Mouse (Mus musculus): Measurements from ENCODE around the gene Cdc123. TPM values are rescaled to one million over a fixed set of nuclear protein-coding genes. Genes with fewer than 3 reads are reported as not detected.

Gene Cdc123
- 297 and 303 TPM in 2 replicates for polyA plus RNA-seq (2015; fragmentation: Nextera tagmentation; extraction: Ambion mirVana)

DNA sequence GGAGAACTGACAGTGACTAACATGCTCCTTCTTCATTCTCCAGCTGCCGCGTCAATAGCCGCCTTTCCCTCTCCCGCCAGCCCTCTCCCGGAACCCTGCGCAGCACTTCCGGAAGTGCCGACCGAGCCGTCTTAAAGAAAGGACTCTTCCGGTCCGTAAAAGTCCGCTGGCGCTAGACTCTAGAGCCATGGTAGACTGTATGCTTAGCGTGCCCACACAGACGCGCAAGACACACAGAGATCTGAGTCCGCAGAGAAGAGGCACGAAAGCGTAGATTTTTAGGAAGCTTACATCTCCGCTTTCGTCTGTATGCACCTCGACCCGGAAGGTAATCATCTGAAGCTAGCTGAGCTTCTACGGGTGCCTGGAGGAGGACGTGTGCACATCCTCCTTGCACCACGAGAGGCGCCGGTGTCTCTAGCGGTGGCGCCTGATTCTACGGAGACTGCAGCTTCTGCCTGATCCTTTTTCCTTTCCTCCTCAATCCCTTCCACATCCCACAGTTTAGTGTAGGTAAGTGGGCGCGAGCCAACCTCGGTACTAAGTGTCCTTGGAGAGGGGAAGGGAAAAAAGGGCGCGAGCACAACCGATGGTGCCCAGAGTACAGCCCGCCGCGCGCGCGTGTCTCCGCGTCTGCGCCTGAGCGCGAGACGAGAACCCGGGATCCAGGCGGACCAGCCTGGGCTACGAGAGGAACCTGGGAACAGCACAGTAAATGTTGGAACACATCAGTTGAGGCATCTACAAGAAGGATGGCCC lies at the start of gene Cdc123, which contains the start of gene Nudt5:
Cdc123 (minus strand) TSS at position 292 of the 759 bp plus-strand sequence.
Nudt5 (plus strand) TSS at position 147 of the 759 bp plus-strand sequence.
- ATAC-seq (ENCODE audit: low FRiP score, low TSS enrichment): peak; percentile 98
- Histone ChIP-seq H3K4me2 (replicated peaks; ENCODE audit: low read depth, low read length) (peak within 1 kb of the TSS; percentile 59), H3K9me3 (ENCODE audit: low read length) (no peaks in the 10 kb centered on the region), H3K4me3 (ENCODE audit: low read length) (peak within 1 kb of the TSS; percentile 94), H3K4me1 (ENCODE audit: insufficient read depth, low read length) (peaks cover 16% of the 10 kb centered on the region; the same call in 1 of the 2 replicates), H3K9ac (replicated peaks; ENCODE audit: low read length) (peak within 1 kb of the TSS; percentile 91), H3K36me3 (ENCODE audit: insufficient read depth, low read length) (peaks cover 22% of the 10 kb centered on the region), H3K27me3 (ENCODE audit: insufficient read depth, low read length) (no peaks in the 10 kb centered on the region), H3K27ac (ENCODE audit: low read length) (peak within 1 kb of the TSS; percentile 92)
- under 1% methylated on average over 53 of the region's 53 CpGs for WGBS

DNA sequence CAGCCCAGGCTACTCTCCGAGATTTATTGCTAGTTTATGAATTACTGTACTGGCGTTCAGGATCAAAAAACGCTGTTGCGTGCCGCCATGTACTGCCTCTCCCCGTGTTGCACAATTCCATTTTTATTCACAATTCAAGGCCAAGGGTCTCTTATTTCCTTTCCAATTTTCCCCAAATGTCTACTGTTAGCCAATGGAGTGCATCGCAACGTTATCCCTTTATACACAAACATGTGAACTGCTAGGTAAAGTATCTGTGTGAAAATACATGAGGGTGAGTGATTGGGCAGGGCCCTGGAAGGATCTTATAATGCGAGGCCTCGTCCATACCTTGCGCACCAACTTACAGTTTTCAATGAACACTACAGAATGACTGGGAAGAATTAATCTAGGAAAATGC lies 49.3 kb upstream of the Cdc123 start:
- Histone ChIP-seq H3K9ac (replicated peaks; ENCODE audit: low read length) (peak overlapping the region; percentile 95), H3K36me3 (ENCODE audit: insufficient read depth, low read length) (peaks cover 12% of the 10 kb centered on the region), H3K4me3 (ENCODE audit: low read length) (peak overlapping the region; percentile 91), H3K27ac (ENCODE audit: low read length) (no peak overlapping the region), H3K9me3 (ENCODE audit: low read length) (no peaks in the 10 kb centered on the region), H3K4me1 (ENCODE audit: insufficient read depth, low read length) (peaks cover 10% of the 10 kb centered on the region), H3K4me2 (replicated peaks; ENCODE audit: low read depth, low read length) (peak overlapping the region; percentile 53), H3K27me3 (ENCODE audit: insufficient read depth, low read length) (no peaks in the 10 kb centered on the region)
- no peak for ATAC-seq (ENCODE audit: low FRiP score, low TSS enrichment)
- WGBS: 20% methylated on average over 11 of the region's 11 CpGs

DNA sequence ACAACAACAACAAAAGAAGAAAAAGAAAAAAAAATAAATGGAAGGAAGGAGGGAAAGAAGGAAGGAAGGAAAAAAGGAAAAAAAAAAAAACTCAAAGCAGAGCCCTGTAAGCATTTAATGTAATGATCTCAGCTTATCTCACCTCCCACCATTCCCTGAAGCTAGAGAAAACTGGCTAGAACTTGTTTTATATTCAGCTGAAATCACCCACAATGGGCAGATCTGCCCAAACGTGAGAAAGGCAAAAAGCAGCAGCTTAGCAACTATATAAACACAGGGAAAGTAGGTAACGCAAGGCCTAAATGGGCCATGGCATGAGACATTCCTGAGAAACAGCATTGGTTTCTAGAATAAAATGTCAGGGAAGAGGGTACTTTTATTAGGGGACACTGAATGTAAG lies 44.4 kb upstream of the Cdc123 start:
- H3K4me2 ChIP-seq (replicated peaks; ENCODE audit: low read depth, low read length): no peak overlapping the region
- WGBS: 65% methylated on average over 2 of the region's 2 CpGs
- ATAC-seq (ENCODE audit: low FRiP score, low TSS enrichment): no peak
- no peak overlapping the region for H3K27ac ChIP-seq (ENCODE audit: low read length)
- peaks cover 38% of the 10 kb centered on the region for H3K36me3 ChIP-seq (ENCODE audit: insufficient read depth, low read length)
- H3K9ac ChIP-seq (replicated peaks; ENCODE audit: low read length): no peak overlapping the region
- no peaks in the 10 kb centered on the region for H3K9me3 ChIP-seq (ENCODE audit: low read length)
- H3K4me1 ChIP-seq (ENCODE audit: insufficient read depth, low read length): peaks cover 6% of the 10 kb centered on the region; the same call in 1 of the 2 replicates
- H3K27me3 ChIP-seq (ENCODE audit: insufficient read depth, low read length): no peaks in the 10 kb centered on the region
- H3K4me3 ChIP-seq (ENCODE audit: low read length): no peak overlapping the region

GRCm38 (mm10) chr2:5888865-5889264 lies 43.9 kb upstream of the Cdc123 start:
- no peak for ATAC-seq (ENCODE audit: low FRiP score, low TSS enrichment)
- H3K27ac ChIP-seq (ENCODE audit: low read length): no peak overlapping the region
- peaks cover 41% of the 10 kb centered on the region for H3K36me3 ChIP-seq (ENCODE audit: insufficient read depth, low read length)
- no peaks in the 10 kb centered on the region for H3K27me3 ChIP-seq (ENCODE audit: insufficient read depth, low read length)
- no peak overlapping the region for H3K4me3 ChIP-seq (ENCODE audit: low read length)
- H3K9me3 ChIP-seq (ENCODE audit: low read length): no peaks in the 10 kb centered on the region
- no peak overlapping the region for H3K4me2 ChIP-seq (replicated peaks; ENCODE audit: low read depth, low read length)
- WGBS: 85% methylated on average over 5 of the region's 5 CpGs
- peaks cover 4% of the 10 kb centered on the region; the same call in 1 of the 2 replicates for H3K4me1 ChIP-seq (ENCODE audit: insufficient read depth, low read length)
- no peak overlapping the region for H3K9ac ChIP-seq (replicated peaks; ENCODE audit: low read length)

- H3K27me3 ChIP-seq (ENCODE audit: insufficient read depth, low read length): no peaks in the 10 kb centered on the region
- no peak overlapping the region for H3K4me2 ChIP-seq (replicated peaks; ENCODE audit: low read depth, low read length)
- H3K4me1 ChIP-seq (ENCODE audit: insufficient read depth, low read length): no peaks in the 10 kb centered on the region
- H3K27ac ChIP-seq (ENCODE audit: low read length): no peak overlapping the region
- H3K9ac ChIP-seq (replicated peaks; ENCODE audit: low read length): no peak overlapping the region
- WGBS: 81% methylated on average over 3 of the region's 3 CpGs
- H3K36me3 ChIP-seq (ENCODE audit: insufficient read depth, low read length): peaks cover 64% of the 10 kb centered on the region
- ATAC-seq (ENCODE audit: low FRiP score, low TSS enrichment): no peak
- H3K4me3 ChIP-seq (ENCODE audit: low read length): no peak overlapping the region
- no peaks in the 10 kb centered on the region for H3K9me3 ChIP-seq (ENCODE audit: low read length)
Measured at GRCm38 (mm10) chr2:5877446-5877845, 32.5 kb upstream of the Cdc123 start.

DNA sequence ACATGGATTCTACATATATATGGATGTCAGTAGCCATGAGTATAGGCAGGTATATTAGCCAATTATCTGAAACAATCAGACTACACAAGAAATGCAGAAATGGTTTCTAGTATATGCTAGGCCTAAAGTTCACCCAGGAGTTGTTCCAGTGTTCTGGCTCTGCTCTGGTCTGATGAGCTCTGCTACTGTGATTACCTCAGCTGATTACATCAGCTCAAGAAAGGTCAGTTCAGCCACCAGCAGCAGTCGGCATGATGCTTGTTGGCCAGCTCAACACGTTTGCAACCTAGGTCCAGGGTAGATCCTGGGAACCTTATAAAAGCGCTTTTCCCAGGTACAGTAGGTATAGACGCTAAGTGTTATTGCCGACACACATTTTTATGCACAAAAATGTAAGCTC lies 24.8 kb upstream of the Cdc123 start:
- peaks cover 64% of the 10 kb centered on the region for H3K36me3 ChIP-seq (ENCODE audit: insufficient read depth, low read length)
- H3K9ac ChIP-seq (replicated peaks; ENCODE audit: low read length): no peak overlapping the region
- no peak overlapping the region for H3K4me3 ChIP-seq (ENCODE audit: low read length)
- no peak overlapping the region for H3K4me2 ChIP-seq (replicated peaks; ENCODE audit: low read depth, low read length)
- no peak for ATAC-seq (ENCODE audit: low FRiP score, low TSS enrichment)
- H3K4me1 ChIP-seq (ENCODE audit: insufficient read depth, low read length): no peaks in the 10 kb centered on the region
- no peaks in the 10 kb centered on the region for H3K27me3 ChIP-seq (ENCODE audit: insufficient read depth, low read length)
- 88% methylated on average over 5 of the region's 5 CpGs for WGBS
- no peak overlapping the region for H3K27ac ChIP-seq (ENCODE audit: low read length)
- no peaks in the 10 kb centered on the region for H3K9me3 ChIP-seq (ENCODE audit: low read length)

DNA sequence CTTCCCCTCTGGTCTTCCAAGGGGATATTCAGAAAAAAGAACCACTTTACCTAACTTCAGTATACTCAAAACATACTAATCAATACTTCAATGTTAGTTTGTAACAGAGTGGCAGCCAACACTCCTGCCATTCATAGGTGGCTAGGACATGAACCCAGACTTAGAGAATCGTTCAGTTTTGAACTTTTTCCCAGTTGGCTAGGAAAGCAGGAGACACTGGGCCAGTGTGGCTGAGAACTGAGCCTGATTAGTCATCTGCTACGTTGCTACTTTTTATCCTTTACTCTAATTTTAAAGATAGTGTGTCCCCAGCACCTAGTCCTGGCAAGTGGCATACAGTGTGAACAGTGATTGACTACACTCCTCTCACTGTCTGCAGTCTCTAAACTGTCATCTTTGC lies 22.7 kb upstream of the Cdc123 start:
- WGBS: 89% methylated on average over 2 of the region's 2 CpGs
- peaks cover 53% of the 10 kb centered on the region for H3K36me3 ChIP-seq (ENCODE audit: insufficient read depth, low read length)
- H3K4me2 ChIP-seq (replicated peaks; ENCODE audit: low read depth, low read length): no peak overlapping the region
- H3K9ac ChIP-seq (replicated peaks; ENCODE audit: low read length): no peak overlapping the region
- H3K9me3 ChIP-seq (ENCODE audit: low read length): no peaks in the 10 kb centered on the region
- H3K4me1 ChIP-seq (ENCODE audit: insufficient read depth, low read length): no peaks in the 10 kb centered on the region
- no peak overlapping the region for H3K4me3 ChIP-seq (ENCODE audit: low read length)
- H3K27ac ChIP-seq (ENCODE audit: low read length): no peak overlapping the region
- ATAC-seq (ENCODE audit: low FRiP score, low TSS enrichment): no peak
- no peaks in the 10 kb centered on the region for H3K27me3 ChIP-seq (ENCODE audit: insufficient read depth, low read length)

DNA sequence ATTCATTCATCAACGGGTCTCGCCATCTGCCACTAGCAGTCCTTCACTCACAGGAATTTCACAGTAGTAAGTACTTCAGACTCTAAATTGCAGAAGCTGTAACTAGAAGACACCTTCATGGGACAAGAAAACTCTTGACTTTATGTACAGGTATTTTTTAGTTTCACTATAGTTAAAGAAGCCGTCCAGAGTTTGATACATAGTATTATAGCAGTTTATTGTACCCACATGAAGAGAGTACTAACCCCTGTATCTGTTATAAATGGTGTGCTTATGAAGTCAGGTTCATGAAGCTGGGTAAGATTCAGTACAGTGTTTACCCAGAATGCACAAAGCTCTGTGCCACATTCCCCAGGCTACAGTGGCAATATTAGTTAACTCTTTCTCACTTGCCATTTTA lies 17.9 kb upstream of the Cdc123 start, which contains the start of gene Gm13199:
Gm13199 (minus strand) TSS at position 101 of the 400 bp plus-strand sequence.
- H3K36me3 ChIP-seq (ENCODE audit: insufficient read depth, low read length): peaks cover 50% of the 10 kb centered on the region
- H3K4me1 ChIP-seq (ENCODE audit: insufficient read depth, low read length): no peaks in the 10 kb centered on the region
- H3K9ac ChIP-seq (replicated peaks; ENCODE audit: low read length): no peak within 1 kb of the TSS
- WGBS: 94% methylated on average over 3 of the region's 3 CpGs
- H3K4me2 ChIP-seq (replicated peaks; ENCODE audit: low read depth, low read length): no peak within 1 kb of the TSS
- H3K4me3 ChIP-seq (ENCODE audit: low read length): no peak within 1 kb of the TSS
- no peaks in the 10 kb centered on the region for H3K9me3 ChIP-seq (ENCODE audit: low read length)
- H3K27ac ChIP-seq (ENCODE audit: low read length): no peak within 1 kb of the TSS
- no peak for ATAC-seq (ENCODE audit: low FRiP score, low TSS enrichment)
- no peaks in the 10 kb centered on the region for H3K27me3 ChIP-seq (ENCODE audit: insufficient read depth, low read length)

DNA sequence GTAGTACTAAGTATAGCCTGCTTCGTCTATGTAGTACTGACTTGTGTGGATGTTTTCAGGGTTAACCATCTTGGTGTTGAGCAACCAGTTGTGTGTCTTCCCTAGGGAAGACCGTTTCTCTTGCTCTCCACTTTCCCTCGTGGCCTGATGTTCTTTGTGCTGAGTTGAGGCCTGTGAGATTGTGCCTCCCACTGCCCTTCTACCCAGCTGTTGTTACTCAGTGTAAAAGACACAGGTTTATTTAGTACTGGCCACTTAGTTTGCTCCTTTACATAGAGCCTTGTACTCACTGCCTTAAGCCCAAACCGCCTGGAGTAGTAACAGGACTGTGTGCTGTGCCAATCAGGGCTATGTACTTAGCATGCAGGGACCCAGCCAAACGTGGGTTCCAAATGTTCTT lies 6.9 kb upstream of the Cdc123 start:
- 0 out of 2 replicates have a peak, but pooled peaks cover 2% of the 10 kb centered on the region for H3K4me1 ChIP-seq (ENCODE audit: insufficient read depth, low read length)
- H3K9ac ChIP-seq (replicated peaks; ENCODE audit: low read length): no peak overlapping the region
- H3K27me3 ChIP-seq (ENCODE audit: insufficient read depth, low read length): no peaks in the 10 kb centered on the region
- no peak overlapping the region for H3K4me2 ChIP-seq (replicated peaks; ENCODE audit: low read depth, low read length)
- H3K27ac ChIP-seq (ENCODE audit: low read length): no peak overlapping the region
- 81% methylated on average over 5 of the region's 5 CpGs for WGBS
- peaks cover 10% of the 10 kb centered on the region; the same call in 1 of the 2 replicates for H3K36me3 ChIP-seq (ENCODE audit: insufficient read depth, low read length)
- no peaks in the 10 kb centered on the region for H3K9me3 ChIP-seq (ENCODE audit: low read length)
- no peak overlapping the region for H3K4me3 ChIP-seq (ENCODE audit: low read length)
- no peak for ATAC-seq (ENCODE audit: low FRiP score, low TSS enrichment)

DNA sequence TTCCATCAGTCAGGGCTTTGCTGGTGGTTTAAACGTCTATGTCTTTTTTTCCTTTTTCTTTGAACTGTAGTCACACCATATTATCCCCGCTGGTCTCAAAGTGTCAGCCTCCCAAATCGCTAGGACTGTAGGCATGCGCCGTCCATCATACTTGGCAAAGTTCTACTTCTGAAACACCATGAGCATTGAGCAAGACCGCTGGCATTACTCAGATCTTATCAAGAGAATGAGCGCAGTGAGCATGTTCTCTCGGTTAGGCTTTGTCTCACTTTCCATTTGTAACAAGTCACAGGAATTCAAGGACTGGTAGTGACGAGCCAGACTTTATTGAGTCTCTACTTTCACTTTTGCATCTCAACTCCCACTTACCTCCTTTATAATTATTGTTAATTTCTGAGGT lies 6.2 kb upstream of the Cdc123 start:
- no peak overlapping the region for H3K4me3 ChIP-seq (ENCODE audit: low read length)
- no peak overlapping the region for H3K9ac ChIP-seq (replicated peaks; ENCODE audit: low read length)
- no peaks in the 10 kb centered on the region for H3K9me3 ChIP-seq (ENCODE audit: low read length)
- H3K27me3 ChIP-seq (ENCODE audit: insufficient read depth, low read length): no peaks in the 10 kb centered on the region
- no peak overlapping the region for H3K27ac ChIP-seq (ENCODE audit: low read length)
- H3K36me3 ChIP-seq (ENCODE audit: insufficient read depth, low read length): peaks cover 9% of the 10 kb centered on the region; the same call in 1 of the 2 replicates
- 90% methylated on average over 9 of the region's 9 CpGs for WGBS
- no peak for ATAC-seq (ENCODE audit: low FRiP score, low TSS enrichment)
- peaks cover 9% of the 10 kb centered on the region; the same call in 1 of the 2 replicates for H3K4me1 ChIP-seq (ENCODE audit: insufficient read depth, low read length)
- no peak overlapping the region for H3K4me2 ChIP-seq (replicated peaks; ENCODE audit: low read depth, low read length)

All from kidney, embryonic 16.5 days (tissue).